Mouse (Mus musculus) lung, embryonic 14.5 days (tissue): ENCODE measurements around the gene Capn7. TPM values are rescaled to one million over a fixed set of nuclear protein-coding genes. Genes with fewer than 3 reads are reported as not detected.

Experiments
- ATAC-seq: fragments of 200-750 bp; cut with Nextera tagmentation; 2 replicates; pipeline ENCODE4 v1.8.0; 2017; ENCODE audit warnings: mild to moderate bottlenecking, moderate TSS enrichment, moderate library complexity; ENCODE audit not compliant: insufficient read depth
- DNase-seq: peaks from one replicate; pipeline ENCODE4 v3.0.0-alpha.2; 2015
- H3K27ac ChIP-seq: fragments of 300-500 bp; sonication (generic); 2 replicates; pipeline ENCODE4 v1.5.1; 2014; ENCODE audit warnings: low read depth, mild to moderate bottlenecking, moderate library complexity
- H3K27me3 ChIP-seq: fragments of 300-500 bp; sonication (generic); 2 replicates; pipeline ENCODE4 v1.6.1; 2014; ENCODE audit warnings: low read length, control low read depth; ENCODE audit not compliant: insufficient read depth
- H3K36me3 ChIP-seq: fragments of 300-500 bp; sonication (generic); 2 replicates; pipeline ENCODE4 v1.6.1; 2014; ENCODE audit warnings: control low read depth; ENCODE audit not compliant: insufficient read depth
- H3K4me1 ChIP-seq: fragments of 300-500 bp; sonication (generic); 2 replicates; pipeline ENCODE4 v1.6.1; 2014; ENCODE audit warnings: antibody characterized with exemption, control low read depth; ENCODE audit not compliant: insufficient read depth
- H3K4me2 ChIP-seq: fragments of 300-500 bp; sonication (generic); 2 replicates; pipeline ENCODE4 v1.6.1; 2014; ENCODE audit warnings: mild to moderate bottlenecking
- H3K4me3 ChIP-seq: fragments of 300-500 bp; sonication (generic); 2 replicates; pipeline ENCODE4 v1.5.1; 2014; ENCODE audit warnings: low read depth, low read length
- H3K9ac ChIP-seq: fragments of 300-500 bp; sonication (generic); 2 replicates; pipeline ENCODE4 v1.6.1; 2014
- H3K9me3 ChIP-seq: fragments of 300-500 bp; sonication (generic); 2 replicates; pipeline ENCODE4 v1.6.1; 2016; ENCODE audit warnings: low read depth, low read length, control low read depth
- CTCF ChIP-seq: IDR thresholded peaks from 2 replicates; pipeline ENCODE4 v1.5.1; 2016; ENCODE audit warnings: antibody characterized with exemption, low read depth
- WGBS: fragments of 180-500 bp; shearing (Covaris S2); extraction: QIAGEN DNeasy Blood & Tissue Kit; methylation state at CpG from one replicate; pipeline ENCODE4 v1.1.7; 2014; 5-methylcytosine and 5-hydroxymethylcytosine counted together
- polyA plus RNA-seq: library from polyadenylated mRNA; unstranded; fragments of >200 nt; fragmentation: Nextera tagmentation; extraction: Ambion mirVana; gene quantifications from 2 replicates; pipeline ENCODE4 v1.2.1, GENCODE M21; 2014

The Capn7 gene
- polyA plus RNA-seq, 1 experiment from 2014 or later, result 37.4 TPM

GRCm38 (mm10) chr14:31395629-31396199 lies 59.3 kb downstream of the Capn7 start:
- Histone ChIP-seq H3K4me3 (no peak overlapping the region), H3K4me2 (no peak overlapping the region), H3K36me3 (no peaks in the 10 kb centered on the region), H3K4me1 (peaks cover 14% of the 10 kb centered on the region), H3K27me3 (no peaks in the 10 kb centered on the region), H3K9me3 (peaks cover 3% of the 10 kb centered on the region; the same call in 1 of the 2 replicates), H3K27ac (peak overlapping the region; percentile 36; the same call in 1 of the 2 replicates), H3K9ac (no peak overlapping the region)
- TF ChIP-seq CTCF, result no peak
- ATAC-seq (no peak), DNase-seq (no peak)
- WGBS, result 94% methylated on average over 7 of the region's 7 CpGs

- no peaks in the 10 kb centered on the region for H3K36me3 ChIP-seq
- peaks cover 3% of the 10 kb centered on the region; the same call in 1 of the 2 replicates for H3K9me3 ChIP-seq
- no peak for DNase-seq
- H3K9ac ChIP-seq, result no peak overlapping the region
- no peak for TF ChIP-seq CTCF
- H3K4me1 ChIP-seq, result peaks cover 14% of the 10 kb centered on the region
- H3K27me3 ChIP-seq, result no peaks in the 10 kb centered on the region
- 77% methylated on average over 2 of the region's 2 CpGs for WGBS
- H3K4me3 ChIP-seq, result no peak overlapping the region
- H3K27ac ChIP-seq, result no peak overlapping the region
- ATAC-seq, result no peak
- no peak overlapping the region for H3K4me2 ChIP-seq
Measured at GRCm38 (mm10) chr14:31396428-31396827, 60.0 kb downstream of the Capn7 start.

GRCm38 (mm10) chr14:31397353-31397752 lies 60.9 kb downstream of the Capn7 start:
- H3K27ac ChIP-seq, result no peak overlapping the region; the same call in 1 of the 2 replicates
- DNase-seq, result no peak
- TF ChIP-seq CTCF, result no peak
- H3K9me3 ChIP-seq, result peaks cover 3% of the 10 kb centered on the region; the same call in 1 of the 2 replicates
- no peak overlapping the region for H3K9ac ChIP-seq
- H3K4me3 ChIP-seq, result no peak overlapping the region
- WGBS, result 79% methylated on average over 12 of the region's 12 CpGs
- ATAC-seq, result no peak
- no peak overlapping the region for H3K4me2 ChIP-seq
- H3K27me3 ChIP-seq, result no peaks in the 10 kb centered on the region
- peaks cover 14% of the 10 kb centered on the region for H3K4me1 ChIP-seq
- H3K36me3 ChIP-seq, result no peaks in the 10 kb centered on the region

- ATAC-seq, result no peak
- TF ChIP-seq CTCF, result no peak
- 78% methylated on average over 9 of the region's 9 CpGs for WGBS
- no peaks in the 10 kb centered on the region for H3K27me3 ChIP-seq
- H3K9me3 ChIP-seq, result peaks cover 3% of the 10 kb centered on the region; the same call in 1 of the 2 replicates
- no peak overlapping the region for H3K4me2 ChIP-seq
- H3K27ac ChIP-seq, result no peak overlapping the region; the same call in 1 of the 2 replicates
- peaks cover 12% of the 10 kb centered on the region for H3K4me1 ChIP-seq
- H3K4me3 ChIP-seq, result no peak overlapping the region
- H3K36me3 ChIP-seq, result no peaks in the 10 kb centered on the region
- DNase-seq, result no peak
- no peak overlapping the region for H3K9ac ChIP-seq
Measured at GRCm38 (mm10) chr14:31397791-31398595, 61.6 kb downstream of the Capn7 start.

GRCm38 (mm10) chr14:31398819-31399218 lies 62.4 kb downstream of the Capn7 start:
- H3K27ac ChIP-seq, result no peak overlapping the region
- ATAC-seq, result no peak
- no peak overlapping the region for H3K4me3 ChIP-seq
- H3K9ac ChIP-seq, result no peak overlapping the region
- 90% methylated on average over 11 of the region's 11 CpGs for WGBS
- H3K27me3 ChIP-seq, result no peaks in the 10 kb centered on the region
- peaks cover 6% of the 10 kb centered on the region; the same call in 1 of the 2 replicates for H3K4me1 ChIP-seq
- DNase-seq, result no peak
- peaks cover 3% of the 10 kb centered on the region; the same call in 1 of the 2 replicates for H3K9me3 ChIP-seq
- TF ChIP-seq CTCF, result no peak
- no peak overlapping the region for H3K4me2 ChIP-seq
- no peaks in the 10 kb centered on the region for H3K36me3 ChIP-seq

GRCm38 (mm10) chr14:31399271-31399670 lies 62.8 kb downstream of the Capn7 start:
- no peak for ATAC-seq
- H3K9me3 ChIP-seq, result peaks cover 3% of the 10 kb centered on the region; the same call in 1 of the 2 replicates
- H3K27me3 ChIP-seq, result no peaks in the 10 kb centered on the region
- H3K27ac ChIP-seq, result no peak overlapping the region
- H3K4me2 ChIP-seq, result no peak overlapping the region
- no peaks in the 10 kb centered on the region for H3K36me3 ChIP-seq
- DNase-seq, result no peak
- no peak for TF ChIP-seq CTCF
- peaks cover 9% of the 10 kb centered on the region; the same call in 1 of the 2 replicates for H3K4me1 ChIP-seq
- H3K4me3 ChIP-seq, result no peak overlapping the region
- 70% methylated on average over 3 of the region's 3 CpGs for WGBS
- no peak overlapping the region for H3K9ac ChIP-seq

GRCm38 (mm10) chr14:31400246-31400645 lies 63.8 kb downstream of the Capn7 start:
- Histone ChIP-seq H3K4me2 (no peak overlapping the region), H3K4me3 (no peak overlapping the region), H3K27me3 (no peaks in the 10 kb centered on the region), H3K27ac (no peak overlapping the region), H3K4me1 (peaks cover 9% of the 10 kb centered on the region; the same call in 1 of the 2 replicates), H3K9ac (no peak overlapping the region), H3K36me3 (0 out of 2 replicates have a peak, but pooled peaks cover 5% of the 10 kb centered on the region), H3K9me3 (peaks cover 3% of the 10 kb centered on the region; the same call in 1 of the 2 replicates)
- TF ChIP-seq CTCF, result no peak
- DNase-seq (no peak), ATAC-seq (no peak)
- 71% methylated on average over 7 of the region's 7 CpGs for WGBS
